Mouse (Mus musculus) kidney, adult 8-10 months (tissue): ENCODE results near the gene Btbd9.

Experiments used
- DNase-seq, 2 experiments: peaks; one replicate each; pipeline ENCODE4 v3.0.0; 2022

The Btbd9 gene

GRCm38 (mm10) chr17:30439702-30440101 is 136.6 kb downstream of the Btbd9 start:
- no peak for DNase-seq

- DNase-seq: peak; percentile 17 to 23
These were observed 137.5 kb downstream of the Btbd9 start for GRCm38 (mm10) chr17:30438786-30439185.

- DNase-seq: no peak
These were observed 140.2 kb downstream of the Btbd9 start for GRCm38 (mm10) chr17:30436021-30436461.

GRCm38 (mm10) chr17:30435478-30435877 is 140.8 kb downstream of the Btbd9 start:
- DNase-seq: no peak

- DNase-seq: no peak
These were observed 144.2 kb downstream of the Btbd9 start for GRCm38 (mm10) chr17:30432094-30432493.

- peak; percentile 49 to 52 for DNase-seq
These were observed 145.2 kb downstream of the Btbd9 start for GRCm38 (mm10) chr17:30430961-30431640.

GRCm38 (mm10) chr17:30428661-30429060 is 147.6 kb downstream of the Btbd9 start:
- no peak for DNase-seq

GRCm38 (mm10) chr17:30423256-30423852 is 152.9 kb downstream of the Btbd9 start:
- no peak for DNase-seq

- no peak for DNase-seq
These were observed 154.0 kb downstream of the Btbd9 start for GRCm38 (mm10) chr17:30422278-30422677.

GRCm38 (mm10) chr17:30421256-30421655 is 155.0 kb downstream of the Btbd9 start:
- DNase-seq: no peak

- no peak for DNase-seq
These were observed 156.8 kb downstream of the Btbd9 start for GRCm38 (mm10) chr17:30419494-30419893.

- DNase-seq: no peak
These were observed 157.8 kb downstream of the Btbd9 start for GRCm38 (mm10) chr17:30418510-30418909.

- DNase-seq: no peak
These were observed 159.2 kb downstream of the Btbd9 start for GRCm38 (mm10) chr17:30417106-30417505.

GRCm38 (mm10) chr17:30415693-30416092 is 160.6 kb downstream of the Btbd9 start:
- no peak for DNase-seq

GRCm38 (mm10) chr17:30412991-30413390 is 163.3 kb downstream of the Btbd9 start:
- DNase-seq: no peak

GRCm38 (mm10) chr17:30406002-30406401 is 170.3 kb downstream of the Btbd9 start:
- no peak for DNase-seq

GRCm38 (mm10) chr17:30402871-30403270 is 173.4 kb downstream of the Btbd9 start:
- DNase-seq: no peak

- no peak for DNase-seq
These were observed 181.0 kb downstream of the Btbd9 start for GRCm38 (mm10) chr17:30395261-30395660.

GRCm38 (mm10) chr17:30392031-30392430 is 184.3 kb downstream of the Btbd9 start:
- DNase-seq: no peak

GRCm38 (mm10) chr17:30391220-30391619 is 185.1 kb downstream of the Btbd9 start:
- no peak for DNase-seq

GRCm38 (mm10) chr17:30389686-30390085 is 186.6 kb downstream of the Btbd9 start:
- peak; percentile 31 to 52 for DNase-seq

GRCm38 (mm10) chr17:30388817-30389216 is 187.5 kb downstream of the Btbd9 start:
- no peak for DNase-seq

GRCm38 (mm10) chr17:30388391-30388790 is 187.9 kb downstream of the Btbd9 start:
- no peak for DNase-seq

- DNase-seq: no peak
These were observed 190.0 kb downstream of the Btbd9 start for GRCm38 (mm10) chr17:30386241-30386640.

- DNase-seq: no peak
These were observed 192.6 kb downstream of the Btbd9 start for GRCm38 (mm10) chr17:30383649-30384048.
